Mouse (Mus musculus): ENCODE results near the gene Ccr3. TPM values are rescaled to one million over a fixed set of nuclear protein-coding genes. Genes with fewer than 3 reads are reported as not detected.

The Ccr3 gene
- total and polyA plus RNA-seq, 2 experiments = 0.17 to 0.18 TPM

- Histone ChIP-seq H3K4me1 (ENCODE audit: control insufficient read depth, insufficient read depth, low read length) (no peaks in the 10 kb centered on the region; the same call in 1 of the 2 replicates), H3K79me2 (ENCODE audit: control insufficient read depth, insufficient read depth, low read length) (no peaks in the 10 kb centered on the region), H3K27ac (replicated peaks; ENCODE audit: insufficient read depth, low read depth, low read length) (no peak overlapping the region), H3K36me3 (ENCODE audit: control insufficient read depth, insufficient read depth, low read length) (no peaks in the 10 kb centered on the region), H3K27me3 (ENCODE audit: control insufficient read depth, insufficient read depth, low read length) (no peaks in the 10 kb centered on the region), H3K4me3 (ENCODE audit: insufficient read depth, low read depth, low read length) (no peak overlapping the region), H3K9ac (ENCODE audit: low read depth, low read length) (no peak overlapping the region)
- peak; percentile 17 for DNase-seq (ENCODE audit: extremely low read depth, low read depth, low spot score)
- TF ChIP-seq CTCF (IDR thresholded peaks at IDR 0.05; ENCODE audit: low read depth, low read length) (no peak), POLR2A (IDR thresholded peaks at IDR 0.05; ENCODE audit: extremely low read depth, insufficient read depth, low read length) (no peak)
- 20% methylated on average over 2 of the region's 2 CpGs for WGBS
Observed at GRCm38 (mm10) chr9:123999784-124000183, 22.0 kb upstream of the Ccr3 start.

GRCm38 (mm10) chr9:124012691-124013090, 9.1 kb upstream of the Ccr3 start:
- Histone ChIP-seq H3K27ac (replicated peaks; ENCODE audit: insufficient read depth, low read depth, low read length) (no peak overlapping the region), H3K27me3 (ENCODE audit: control insufficient read depth, insufficient read depth, low read length) (no peaks in the 10 kb centered on the region), H3K4me1 (ENCODE audit: control insufficient read depth, insufficient read depth, low read length) (no peaks in the 10 kb centered on the region), H3K4me3 (ENCODE audit: insufficient read depth, low read depth, low read length) (no peak overlapping the region), H3K79me2 (ENCODE audit: control insufficient read depth, insufficient read depth, low read length) (no peaks in the 10 kb centered on the region), H3K9ac (ENCODE audit: low read depth, low read length) (no peak overlapping the region), H3K36me3 (ENCODE audit: control insufficient read depth, insufficient read depth, low read length) (no peaks in the 10 kb centered on the region)
- no peak for DNase-seq (ENCODE audit: extremely low read depth, low read depth, low spot score)
- WGBS = 61% methylated on average over 2 of the region's 2 CpGs
- no peak for TF ChIP-seq POLR2A (IDR thresholded peaks at IDR 0.05; ENCODE audit: extremely low read depth, insufficient read depth, low read length)
- TF ChIP-seq CTCF (IDR thresholded peaks at IDR 0.05; ENCODE audit: low read depth, low read length) = no peak

- no peaks in the 10 kb centered on the region for H3K4me1 ChIP-seq (ENCODE audit: control insufficient read depth, insufficient read depth, low read length)
- no peaks in the 10 kb centered on the region for H3K27me3 ChIP-seq (ENCODE audit: control insufficient read depth, insufficient read depth, low read length)
- H3K27ac ChIP-seq (replicated peaks; ENCODE audit: insufficient read depth, low read depth, low read length) = no peak overlapping the region
- no peak overlapping the region for H3K9ac ChIP-seq (ENCODE audit: low read depth, low read length)
- H3K4me3 ChIP-seq (ENCODE audit: insufficient read depth, low read depth, low read length) = no peak overlapping the region
- TF ChIP-seq POLR2A (IDR thresholded peaks at IDR 0.05; ENCODE audit: extremely low read depth, insufficient read depth, low read length) (no peak), CTCF (IDR thresholded peaks at IDR 0.05; ENCODE audit: low read depth, low read length) (no peak)
- no peak for DNase-seq (ENCODE audit: extremely low read depth, low read depth, low spot score)
- WGBS = 92% methylated on average over 3 of the region's 3 CpGs
- no peaks in the 10 kb centered on the region for H3K79me2 ChIP-seq (ENCODE audit: control insufficient read depth, insufficient read depth, low read length)
- H3K36me3 ChIP-seq (ENCODE audit: control insufficient read depth, insufficient read depth, low read length) = no peaks in the 10 kb centered on the region
Observed at GRCm38 (mm10) chr9:124013270-124013669, 8.5 kb upstream of the Ccr3 start.

GRCm38 (mm10) chr9:124014985-124015652, 6.7 kb upstream of the Ccr3 start:
- no peaks in the 10 kb centered on the region for H3K4me1 ChIP-seq (ENCODE audit: control insufficient read depth, insufficient read depth, low read length)
- WGBS = 72% methylated on average over 2 of the region's 2 CpGs
- H3K4me3 ChIP-seq (ENCODE audit: insufficient read depth, low read depth, low read length) = no peak overlapping the region
- no peak overlapping the region for H3K27ac ChIP-seq (replicated peaks; ENCODE audit: insufficient read depth, low read depth, low read length)
- DNase-seq (ENCODE audit: extremely low read depth, low read depth, low spot score) = no peak
- no peak overlapping the region for H3K9ac ChIP-seq (ENCODE audit: low read depth, low read length)
- no peaks in the 10 kb centered on the region for H3K27me3 ChIP-seq (ENCODE audit: control insufficient read depth, insufficient read depth, low read length)
- no peaks in the 10 kb centered on the region for H3K79me2 ChIP-seq (ENCODE audit: control insufficient read depth, insufficient read depth, low read length)
- TF ChIP-seq CTCF (IDR thresholded peaks at IDR 0.05; ENCODE audit: low read depth, low read length) (no peak), POLR2A (IDR thresholded peaks at IDR 0.05; ENCODE audit: extremely low read depth, insufficient read depth, low read length) (no peak)
- no peaks in the 10 kb centered on the region for H3K36me3 ChIP-seq (ENCODE audit: control insufficient read depth, insufficient read depth, low read length)

- Histone ChIP-seq H3K4me3 (ENCODE audit: insufficient read depth, low read depth, low read length) (no peak overlapping the region), H3K36me3 (ENCODE audit: control insufficient read depth, insufficient read depth, low read length) (no peaks in the 10 kb centered on the region), H3K27ac (replicated peaks; ENCODE audit: insufficient read depth, low read depth, low read length) (no peak overlapping the region), H3K79me2 (ENCODE audit: control insufficient read depth, insufficient read depth, low read length) (no peaks in the 10 kb centered on the region), H3K27me3 (ENCODE audit: control insufficient read depth, insufficient read depth, low read length) (no peaks in the 10 kb centered on the region), H3K9ac (ENCODE audit: low read depth, low read length) (no peak overlapping the region), H3K4me1 (ENCODE audit: control insufficient read depth, insufficient read depth, low read length) (no peaks in the 10 kb centered on the region)
- 65% methylated on average over 2 of the region's 2 CpGs for WGBS
- no peak for DNase-seq (ENCODE audit: extremely low read depth, low read depth, low spot score)
- TF ChIP-seq POLR2A (IDR thresholded peaks at IDR 0.05; ENCODE audit: extremely low read depth, insufficient read depth, low read length) (no peak), CTCF (IDR thresholded peaks at IDR 0.05; ENCODE audit: low read depth, low read length) (no peak)
Observed at GRCm38 (mm10) chr9:124016048-124016447, 5.7 kb upstream of the Ccr3 start.

GRCm38 (mm10) chr9:124019887-124020286, 1.9 kb upstream of the Ccr3 start:
- Histone ChIP-seq H3K36me3 (ENCODE audit: control insufficient read depth, insufficient read depth, low read length) (no peaks in the 10 kb centered on the region), H3K9ac (ENCODE audit: low read depth, low read length) (no peak overlapping the region), H3K27me3 (ENCODE audit: control insufficient read depth, insufficient read depth, low read length) (no peaks in the 10 kb centered on the region), H3K79me2 (ENCODE audit: control insufficient read depth, insufficient read depth, low read length) (no peaks in the 10 kb centered on the region), H3K4me3 (ENCODE audit: insufficient read depth, low read depth, low read length) (no peak overlapping the region), H3K27ac (replicated peaks; ENCODE audit: insufficient read depth, low read depth, low read length) (peak overlapping the region; percentile 44; the same call in 1 of the 2 replicates), H3K4me1 (ENCODE audit: control insufficient read depth, insufficient read depth, low read length) (no peaks in the 10 kb centered on the region)
- WGBS = 70% methylated on average over 3 of the region's 3 CpGs
- TF ChIP-seq CTCF (IDR thresholded peaks at IDR 0.05; ENCODE audit: low read depth, low read length) (no peak), POLR2A (IDR thresholded peaks at IDR 0.05; ENCODE audit: extremely low read depth, insufficient read depth, low read length) (no peak)
- peak; percentile 40 for DNase-seq (ENCODE audit: extremely low read depth, low read depth, low spot score)

Data from liver, adult 2 months (tissue).